Mouse (Mus musculus) forebrain, embryonic 14.5 days (tissue): ENCODE results near the gene Ugt1a6a. TPM values are rescaled to one million over a fixed set of nuclear protein-coding genes. Genes with fewer than 3 reads are reported as not detected.

Experiments used
- ATAC-seq: fragments of 200-750 bp; cut with Nextera tagmentation; 2 replicates; pipeline ENCODE4 v1.8.0; 2017; ENCODE audit warnings: mild to moderate bottlenecking, moderate library complexity
- DNase-seq: peaks from one replicate; pipeline ENCODE4 v3.0.0-alpha.2; 2015; ENCODE audit warnings: low spot score
- H3K27ac ChIP-seq: fragments of 300-500 bp; sonication (generic); 2 replicates; pipeline ENCODE4 v1.5.1; 2014; ENCODE audit warnings: low read depth, mild to moderate bottlenecking, control low read depth, low read length, moderate library complexity
- H3K27me3 ChIP-seq: fragments of 300-500 bp; sonication (generic); replicated peaks from 2 replicates; pipeline ENCODE4 v1.6.1; 2014; ENCODE audit warnings: low read length, control low read depth, mixed read lengths; ENCODE audit not compliant: control insufficient read depth, insufficient read depth
- H3K36me3 ChIP-seq: fragments of 300-500 bp; sonication (generic); 2 replicates; pipeline ENCODE4 v1.6.1; 2014; ENCODE audit warnings: low read length, control low read depth; ENCODE audit not compliant: control insufficient read depth, insufficient read depth
- H3K4me1 ChIP-seq: fragments of 300-500 bp; sonication (generic); 2 replicates; pipeline ENCODE4 v1.6.1; 2014; ENCODE audit warnings: antibody characterized with exemption, low read length, control low read depth; ENCODE audit not compliant: control insufficient read depth, insufficient read depth
- H3K4me2 ChIP-seq: fragments of 300-500 bp; sonication (generic); 2 replicates; pipeline ENCODE4 v1.6.1; 2014; ENCODE audit warnings: mild to moderate bottlenecking, control low read depth, low read length
- H3K4me3 ChIP-seq: fragments of 300-500 bp; sonication (generic); 2 replicates; pipeline ENCODE4 v1.5.1; 2014; ENCODE audit warnings: low read depth, low read length, control low read depth
- H3K9ac ChIP-seq: fragments of 300-500 bp; sonication (generic); 2 replicates; pipeline ENCODE4 v1.6.1; 2014; ENCODE audit warnings: mild to moderate bottlenecking, low read length, control low read depth, moderate library complexity
- H3K9me3 ChIP-seq: fragments of 300-500 bp; sonication (generic); replicated peaks from 2 replicates; pipeline ENCODE4 v1.6.1; 2016; ENCODE audit warnings: low read length, control low read depth, mixed read lengths; ENCODE audit not compliant: control insufficient read depth
- WGBS: fragments of 180-500 bp; shearing (Covaris S2); extraction: QIAGEN DNeasy Blood & Tissue Kit; methylation state at CpG from one replicate; pipeline ENCODE4 v1.1.7; 2014; 5-methylcytosine and 5-hydroxymethylcytosine counted together
- polyA plus RNA-seq: library from polyadenylated mRNA; unstranded; fragments of >200 nt; fragmentation: Nextera tagmentation; extraction: Ambion mirVana; gene quantifications from 2 replicates; pipeline ENCODE4 v1.2.1, GENCODE M21; 2014

The Ugt1a6a gene
- polyA plus RNA-seq, 1 experiment from 2014 or later: 2.3 TPM

- Histone ChIP-seq H3K36me3 (no peaks in the 10 kb centered on the region), H3K27ac (no peak overlapping the region), H3K4me2 (no peak overlapping the region), H3K4me1 (no peaks in the 10 kb centered on the region), H3K27me3 (no peaks in the 10 kb centered on the region), H3K4me3 (no peak overlapping the region), H3K9me3 (peaks cover 89% of the 10 kb centered on the region), H3K9ac (no peak overlapping the region)
- ATAC-seq: no peak
- WGBS: 76% methylated on average over 8 of the region's 8 CpGs
- DNase-seq: no peak
Observed at GRCm38 (mm10) chr1:88253106-88253505, 118.5 kb downstream of the Ugt1a6a start.

GRCm38 (mm10) chr1:88253540-88253939 is 118.9 kb downstream of the Ugt1a6a start:
- no peak for DNase-seq
- H3K27ac ChIP-seq: no peak overlapping the region
- peaks cover 85% of the 10 kb centered on the region for H3K9me3 ChIP-seq
- H3K36me3 ChIP-seq: no peaks in the 10 kb centered on the region
- H3K4me2 ChIP-seq: no peak overlapping the region
- H3K9ac ChIP-seq: no peak overlapping the region
- WGBS: 71% methylated on average over 6 of the region's 6 CpGs
- no peak for ATAC-seq
- no peaks in the 10 kb centered on the region for H3K27me3 ChIP-seq
- no peaks in the 10 kb centered on the region for H3K4me1 ChIP-seq
- no peak overlapping the region for H3K4me3 ChIP-seq

- no peak overlapping the region for H3K27ac ChIP-seq
- H3K36me3 ChIP-seq: peaks cover 8% of the 10 kb centered on the region
- no peaks in the 10 kb centered on the region for H3K4me1 ChIP-seq
- DNase-seq (no peak), ATAC-seq (no peak)
- no peak overlapping the region for H3K4me2 ChIP-seq
- 90% methylated on average over 12 of the region's 12 CpGs for WGBS
- H3K4me3 ChIP-seq: no peak overlapping the region
- no peak overlapping the region for H3K9ac ChIP-seq
- H3K9me3 ChIP-seq: peaks cover 71% of the 10 kb centered on the region
- H3K27me3 ChIP-seq: no peaks in the 10 kb centered on the region
Observed at GRCm38 (mm10) chr1:88254793-88255465, 120.3 kb downstream of the Ugt1a6a start.

- 57% methylated on average over 2 of the region's 2 CpGs for WGBS
- ATAC-seq (no peak), DNase-seq (no peak)
- Histone ChIP-seq H3K9ac (no peak overlapping the region), H3K27ac (no peak overlapping the region), H3K4me1 (no peaks in the 10 kb centered on the region), H3K27me3 (no peaks in the 10 kb centered on the region), H3K36me3 (peaks cover 14% of the 10 kb centered on the region), H3K4me3 (no peak overlapping the region), H3K9me3 (peaks cover 66% of the 10 kb centered on the region), H3K4me2 (no peak overlapping the region)
Observed at GRCm38 (mm10) chr1:88255466-88255857, 120.9 kb downstream of the Ugt1a6a start.

GRCm38 (mm10) chr1:88255989-88256754 is 121.6 kb downstream of the Ugt1a6a start:
- ATAC-seq: no peak
- Histone ChIP-seq H3K4me3 (no peak overlapping the region), H3K9me3 (peaks cover 58% of the 10 kb centered on the region), H3K9ac (no peak overlapping the region), H3K4me1 (no peaks in the 10 kb centered on the region), H3K4me2 (no peak overlapping the region), H3K27ac (no peak overlapping the region), H3K27me3 (no peaks in the 10 kb centered on the region), H3K36me3 (peaks cover 21% of the 10 kb centered on the region)
- 81% methylated on average over 13 of the region's 13 CpGs for WGBS
- DNase-seq: no peak

GRCm38 (mm10) chr1:88256886-88257663 is 122.5 kb downstream of the Ugt1a6a start:
- Histone ChIP-seq H3K27ac (no peak overlapping the region), H3K4me3 (no peak overlapping the region), H3K27me3 (no peaks in the 10 kb centered on the region), H3K4me2 (no peak overlapping the region), H3K9me3 (peaks cover 53% of the 10 kb centered on the region), H3K36me3 (peaks cover 30% of the 10 kb centered on the region), H3K9ac (no peak overlapping the region), H3K4me1 (no peaks in the 10 kb centered on the region)
- DNase-seq: no peak
- ATAC-seq: no peak
- WGBS: 78% methylated on average over 10 of the region's 10 CpGs

- Histone ChIP-seq H3K9ac (no peak overlapping the region), H3K4me2 (no peak overlapping the region), H3K36me3 (peaks cover 36% of the 10 kb centered on the region), H3K4me3 (no peak overlapping the region), H3K27ac (no peak overlapping the region), H3K4me1 (no peaks in the 10 kb centered on the region), H3K27me3 (no peaks in the 10 kb centered on the region), H3K9me3 (peaks cover 47% of the 10 kb centered on the region)
- ATAC-seq (no peak), DNase-seq (no peak)
- WGBS: 84% methylated on average over 6 of the region's 6 CpGs
Observed at GRCm38 (mm10) chr1:88257681-88258080, 123.1 kb downstream of the Ugt1a6a start.

GRCm38 (mm10) chr1:88258361-88258760 is 123.8 kb downstream of the Ugt1a6a start:
- Histone ChIP-seq H3K27ac (no peak overlapping the region), H3K9me3 (peaks cover 41% of the 10 kb centered on the region), H3K9ac (no peak overlapping the region), H3K4me2 (no peak overlapping the region), H3K36me3 (peaks cover 43% of the 10 kb centered on the region), H3K4me1 (no peaks in the 10 kb centered on the region), H3K27me3 (no peaks in the 10 kb centered on the region), H3K4me3 (no peak overlapping the region)
- DNase-seq (no peak), ATAC-seq (no peak)
- WGBS: 74% methylated on average over 6 of the region's 6 CpGs
